Mouse (Mus musculus): ENCODE measurements around the gene Arhgap44.

DNA sequence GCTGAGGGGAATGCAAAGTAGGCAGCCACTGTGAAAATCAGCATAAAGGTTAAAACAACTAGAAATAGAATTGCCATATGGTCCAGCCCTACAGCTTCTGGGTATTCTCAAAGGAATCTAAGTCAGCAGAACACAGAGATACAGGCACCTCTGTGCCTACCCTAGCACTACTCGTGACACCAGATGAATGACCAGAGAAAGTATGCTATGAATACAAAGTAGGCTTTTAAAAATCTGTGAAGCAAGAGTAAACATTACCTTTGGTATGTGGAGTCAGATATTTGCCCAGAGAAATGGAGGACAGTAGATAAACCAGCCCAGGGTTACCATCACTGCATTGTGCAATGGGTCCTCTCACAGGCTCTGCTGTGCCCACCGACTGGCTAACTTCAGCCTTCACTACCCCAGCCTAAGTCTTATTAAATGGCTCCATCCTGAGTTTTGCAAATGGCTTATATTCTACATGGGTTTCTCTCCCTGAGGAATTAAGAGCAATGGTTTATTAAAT lies 25.6 kb downstream of the Arhgap44 start:
- TF ChIP-seq CTCF (IDR thresholded peaks at IDR 0.05) (no peak), EP300 (IDR thresholded peaks at IDR 0.05; ENCODE audit: insufficient read depth, low read depth, low read length) (no peak), POLR2A (IDR thresholded peaks at IDR 0.05; ENCODE audit: insufficient read depth, low read depth, low read length) (no peak)

Measured in heart, adult 2 months (tissue).